Mouse (Mus musculus) CH12.LX (cell line): ENCODE measurements around the gene Itga7.

ENCODE experiments used
- BHLHE40 ChIP-seq: IDR thresholded peaks from 2 replicates; pipeline ENCODE4 v1.6.1; 2011; ENCODE audit warnings: mild to moderate bottlenecking, low read depth, low read length, improper control_type of control experiment
- CTCF ChIP-seq, 2 experiments: IDR thresholded peaks in 1 of 2; conservative IDR thresholded peaks in 1 of 2; 2 replicates each; pipeline ENCODE4 v1.5.1; 2011 to 2012; ENCODE audit warnings: low read depth in 2 of 2, low read length in 2 of 2, improper control_type of control experiment in 1 of 2, inconsistent platforms in 1 of 2, mild to moderate bottlenecking in 1 of 2, moderate library complexity in 1 of 2
- E2F4 ChIP-seq: IDR thresholded peaks from 2 replicates; pipeline ENCODE4 v1.6.1; 2011; ENCODE audit warnings: low read depth, low read length, improper control_type of control experiment; ENCODE audit not compliant: insufficient replicate concordance
- GABPA ChIP-seq: IDR thresholded peaks from 2 replicates; pipeline ENCODE4 v1.6.1; 2012; ENCODE audit warnings: low read depth, low read length, improper control_type of control experiment, inconsistent platforms; ENCODE audit not compliant: insufficient replicate concordance
- HCFC1 ChIP-seq: IDR thresholded peaks from 2 replicates; pipeline ENCODE4 v1.6.1; 2012; ENCODE audit warnings: low read depth, mild to moderate bottlenecking, inconsistent platforms, low read length, improper control_type of control experiment
- MXI1 ChIP-seq: IDR thresholded peaks from 2 replicates; pipeline ENCODE4 v1.6.1; 2011; ENCODE audit warnings: mild to moderate bottlenecking, low read depth, low read length, improper control_type of control experiment
- PAX5 ChIP-seq: IDR thresholded peaks from 2 replicates; pipeline ENCODE4 v1.6.1; 2012; ENCODE audit warnings: low read length, inconsistent platforms, mixed read lengths
- POLR2A ChIP-seq: IDR thresholded peaks from 2 replicates; pipeline ENCODE4 v1.6.1; 2011; ENCODE audit warnings: low read depth, mild to moderate bottlenecking, improper control_type of control experiment, low read length
- POLR2AphosphoS2 ChIP-seq: IDR thresholded peaks from 2 replicates; pipeline ENCODE4 v1.6.1; 2011; ENCODE audit warnings: low read depth, low read length, improper control_type of control experiment
- RCOR1 ChIP-seq: conservative IDR thresholded peaks from 2 replicates; pipeline ENCODE4 v1.6.1; 2012; ENCODE audit warnings: low read depth, mild to moderate bottlenecking, inconsistent platforms, low read length, improper control_type of control experiment
- USF1 ChIP-seq: IDR thresholded peaks from 2 replicates; pipeline ENCODE4 v1.6.1; 2014; ENCODE audit warnings: low read depth, mild to moderate bottlenecking, inconsistent platforms, low read length, improper control_type of control experiment

DNA sequence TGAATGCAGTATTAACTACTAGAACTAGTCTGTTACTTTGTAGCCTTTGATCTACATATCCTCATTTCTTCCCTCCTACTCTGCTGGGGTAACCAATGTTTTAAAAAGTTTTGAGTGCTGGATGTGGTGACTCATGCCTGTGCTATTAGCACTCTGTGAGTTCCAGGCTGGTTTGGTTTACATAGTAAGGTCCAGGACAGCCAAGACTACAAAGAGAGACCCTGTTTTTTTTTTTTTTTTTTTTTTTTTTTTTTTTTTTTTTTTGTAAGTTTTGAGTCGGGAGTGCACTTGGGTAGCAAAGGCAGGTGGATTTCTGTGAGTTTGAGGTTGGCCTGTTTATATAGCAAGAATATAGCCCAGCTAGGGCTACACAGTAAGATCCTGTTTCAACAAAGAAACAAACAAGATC lies 34.7 kb downstream of the Itga7 start:
- no peak for TF ChIP-seq POLR2AphosphoS2
- no peak for TF ChIP-seq MXI1
- TF ChIP-seq CTCF (conservative IDR thresholded peaks at IDR 0.05 in 1 of 2, IDR thresholded peaks at IDR 0.05 in 1 of 2; ENCODE audit: low read depth in 2 of 2, low read length in 2 of 2): no peak
- TF ChIP-seq BHLHE40: no peak
- TF ChIP-seq E2F4: no peak
- no peak for TF ChIP-seq GABPA
- TF ChIP-seq HCFC1: no peak
- no peak for TF ChIP-seq POLR2A
- no peak for TF ChIP-seq USF1
- no peak for TF ChIP-seq RCOR1
- no peak for TF ChIP-seq PAX5
